Comparison of ENCODE assay signal across 8 mouse cellular contexts in genomic region chr9:52048650-52049081, GRCm38 (mm10). TPM values are rescaled to one million over a fixed set of nuclear protein-coding genes. Genes with fewer than 3 reads are reported as not detected.
A peak's percentile ranks its signal among the peaks of the same experiment; 100 is the strongest.
DNase-seq lines count a peak whose midpoint lies in the region; ATAC-seq lines count a peak whose summit lies in the region.

No protein-coding gene starts in this region.

- H3K4me1 ChIP-seq in intestine, embryonic 16.5 days (ENCODE audit: control insufficient read depth, insufficient read depth, low read length), result peaks cover 9% of the 10 kb centered on the region
- peaks cover 45% of the 10 kb centered on the region for H3K4me1 ChIP-seq in liver, embryonic 12.5 days
- peaks cover 2% of the 10 kb centered on the region; the same call in 1 of the 2 replicates for H3K4me1 ChIP-seq in neural tube, embryonic 11.5 days (ENCODE audit: control insufficient read depth, insufficient read depth, low read length)

- under 1% methylated on average over 58 of the region's 60 CpGs for WGBS in intestine, embryonic 16.5 days
- under 1% methylated on average over 58 of the region's 60 CpGs for WGBS in liver, embryonic 12.5 days (ENCODE audit: insufficient replicate concordance)
- under 1% methylated on average over 60 of the region's 60 CpGs for WGBS in neural tube, embryonic 11.5 days

- peak overlapping the region; percentile 94 for H3K9ac ChIP-seq in intestine, embryonic 16.5 days (ENCODE audit: low read depth, low read length)
- peak overlapping the region; percentile 95 for H3K9ac ChIP-seq in liver, embryonic 12.5 days
- peak overlapping the region; percentile 99 for H3K9ac ChIP-seq in neural tube, embryonic 11.5 days (ENCODE audit: low read length)

- H3K4me2 ChIP-seq in intestine, embryonic 16.5 days (ENCODE audit: low read depth, low read length), result peak overlapping the region; percentile 58
- H3K4me2 ChIP-seq in liver, embryonic 12.5 days, result peak overlapping the region; percentile 89
- peak overlapping the region; percentile 61 for H3K4me2 ChIP-seq in neural tube, embryonic 11.5 days (ENCODE audit: low read depth)

- H3K4me3 ChIP-seq in intestine, embryonic 16.5 days (ENCODE audit: low read length), result peak overlapping the region; percentile 80
- H3K4me3 ChIP-seq in liver, embryonic 12.5 days, result peak overlapping the region; percentile 94
- peak overlapping the region; percentile 97 for H3K4me3 ChIP-seq in neural tube, embryonic 11.5 days (ENCODE audit: low read depth, low read length)

- peak overlapping the region; percentile 98 for H3K27ac ChIP-seq in intestine, embryonic 16.5 days (ENCODE audit: low read length)
- H3K27ac ChIP-seq in liver, embryonic 12.5 days, result peak overlapping the region; percentile 94
- peak overlapping the region; percentile 98 for H3K27ac ChIP-seq in neural tube, embryonic 11.5 days (ENCODE audit: low read depth, low read length)

- no peaks in the 10 kb centered on the region for H3K36me3 ChIP-seq in intestine, embryonic 16.5 days (ENCODE audit: control insufficient read depth, insufficient read depth, low read length)
- no peaks in the 10 kb centered on the region for H3K36me3 ChIP-seq in liver, embryonic 12.5 days
- H3K36me3 ChIP-seq in neural tube, embryonic 11.5 days (ENCODE audit: control insufficient read depth, insufficient read depth, low read length), result no peaks in the 10 kb centered on the region

- DNase-seq in 3134 (ENCODE audit: extremely low read depth, insufficient read length, low spot score), result peak; percentile 72
- DNase-seq in adipocyte (ENCODE audit: low spot score), result peak; percentile 54
- DNase-seq in embryo, embryonic 11.5 days (ENCODE audit: low read depth, low spot score), result peak; percentile 30
- peak; percentile 41 to 64 for DNase-seq in gastrocnemius, postnatal 4 days (ENCODE audit: low spot score in 2 of 2)
- DNase-seq in neural tube, embryonic 11.5 days (ENCODE audit: low spot score), result no peak
- peak; percentile 55 for DNase-seq in thymus, postnatal 0 days (ENCODE audit: low spot score)

- ATAC-seq in intestine, embryonic 16.5 days, result peak; percentile 31
- peak; percentile 68 for ATAC-seq in liver, embryonic 12.5 days
- peak; percentile 61 for ATAC-seq in neural tube, embryonic 11.5 days (ENCODE audit: insufficient read depth, low FRiP score, low TSS enrichment)

- H3K9me3 ChIP-seq in intestine, embryonic 16.5 days (ENCODE audit: control insufficient read depth, low read length), result no peaks in the 10 kb centered on the region
- no peaks in the 10 kb centered on the region for H3K9me3 ChIP-seq in liver, embryonic 12.5 days (replicated peaks)
- no peaks in the 10 kb centered on the region for H3K9me3 ChIP-seq in neural tube, embryonic 11.5 days (ENCODE audit: control insufficient read depth, low read length)

- peaks cover 8% of the 10 kb centered on the region for H3K27me3 ChIP-seq in intestine, embryonic 16.5 days (replicated peaks; ENCODE audit: control insufficient read depth, insufficient read depth, low read length)
- no peaks in the 10 kb centered on the region for H3K27me3 ChIP-seq in liver, embryonic 12.5 days (replicated peaks)
- H3K27me3 ChIP-seq in neural tube, embryonic 11.5 days (ENCODE audit: control insufficient read depth, insufficient read depth, low read length), result no peaks in the 10 kb centered on the region

RNA-seq across cellular contexts. Expression of gene Rdx, which starts 1.7 kb away (rescaled TPM):
- 100 to 1,000 TPM; 125 to 131 TPM for total RNA-seq in gastrocnemius, postnatal 4 days (2021)
- 43.4 and 52.8 TPM in 2 replicates for polyA plus RNA-seq in intestine, embryonic 16.5 days (2015; fragmentation: Nextera tagmentation; extraction: Ambion mirVana)
- 91.0 and 95.6 TPM in 2 replicates for polyA plus RNA-seq in liver, embryonic 12.5 days (2016; fragmentation: Nextera tagmentation; extraction: Ambion mirVana)
- polyA plus RNA-seq in neural tube, embryonic 11.5 days (2014; fragmentation: Nextera tagmentation; extraction: Ambion mirVana), result 193 and 194 TPM in 2 replicates
- 114 and 125 TPM in 2 replicates for polyA plus RNA-seq in thymus, postnatal 0 days (2015; fragmentation: Nextera tagmentation; extraction: Ambion mirVana)
